Mouse (Mus musculus): ENCODE data around the gene Mettl6.

The Mettl6 gene

GRCm38 (mm10) chr14:31433851-31434360 is 60.9 kb downstream of the Mettl6 start:
- in situ Hi-C loops (cut with MboI, MseI): no loop called here

- in situ Hi-C loops (cut with MboI, MseI): no loop called here
Observed at GRCm38 (mm10) chr14:31433126-31433525, 61.7 kb downstream of the Mettl6 start.

- in situ Hi-C loops (cut with MboI, MseI): no loop called here
Observed at GRCm38 (mm10) chr14:31432424-31432823, 62.4 kb downstream of the Mettl6 start.

GRCm38 (mm10) chr14:31431789-31432330 is 63.0 kb downstream of the Mettl6 start:
- in situ Hi-C loops (cut with MboI, MseI): no loop called here

GRCm38 (mm10) chr14:31429004-31429395 is 65.8 kb downstream of the Mettl6 start:
- in situ Hi-C loops (cut with MboI, MseI): no loop called here

GRCm38 (mm10) chr14:31428211-31429003 is 66.4 kb downstream of the Mettl6 start:
- in situ Hi-C loops (cut with MboI, MseI): no loop called here
